Mouse (Mus musculus) olfactory bulb, adult 2 months (tissue): ENCODE data around the gene Fgfr2. TPM values are rescaled to one million over a fixed set of nuclear protein-coding genes. Genes with fewer than 3 reads are reported as not detected.

ENCODE experiments used
- H3K27ac ChIP-seq: fragments of 200-500 bp; 2 replicates; pipeline ENCODE4 v1.5.1; 2012; ENCODE audit warnings: low read depth, low read length; ENCODE audit not compliant: insufficient read depth
- H3K4me1 ChIP-seq: fragments of 200-500 bp; 2 replicates; pipeline ENCODE4 v1.6.1; 2012; ENCODE audit warnings: low read length; ENCODE audit not compliant: control insufficient read depth, insufficient read depth
- H3K4me3 ChIP-seq: fragments of 200-500 bp; 2 replicates; pipeline ENCODE4 v1.5.1; 2012; ENCODE audit warnings: mild to moderate bottlenecking, low read depth, low read length, moderate library complexity; ENCODE audit not compliant: insufficient read depth
- CTCF ChIP-seq: fragments of 200-500 bp; IDR thresholded peaks from 2 replicates; pipeline ENCODE4 v1.5.1; 2012; ENCODE audit warnings: low read depth, mild to moderate bottlenecking, low read length, moderate library complexity; ENCODE audit not compliant: insufficient read depth
- POLR2A ChIP-seq: fragments of 200-500 bp; IDR thresholded peaks from 2 replicates; pipeline ENCODE4 v1.6.1; 2012; ENCODE audit warnings: mild to moderate bottlenecking, low read depth, low read length, moderate library complexity; ENCODE audit not compliant: insufficient read depth
- WGBS: fragments of 180-500 bp; shearing (Covaris S2); methylation state at CpG from one replicate; pipeline ENCODE4 v1.1.7; 2018; 5-methylcytosine and 5-hydroxymethylcytosine counted together
- polyA plus RNA-seq: library from polyadenylated mRNA; stranded (reverse); fragments of >200 nt; gene quantifications from 2 replicates; pipeline ENCODE4 v1.2.4, GENCODE M21; 2012; ENCODE audit warnings: low replicate concordance; ENCODE audit not compliant: missing spikeins, insufficient read depth, insufficient read length

Fgfr2 gene
- polyA plus RNA-seq, 1 experiment: not detected

DNA sequence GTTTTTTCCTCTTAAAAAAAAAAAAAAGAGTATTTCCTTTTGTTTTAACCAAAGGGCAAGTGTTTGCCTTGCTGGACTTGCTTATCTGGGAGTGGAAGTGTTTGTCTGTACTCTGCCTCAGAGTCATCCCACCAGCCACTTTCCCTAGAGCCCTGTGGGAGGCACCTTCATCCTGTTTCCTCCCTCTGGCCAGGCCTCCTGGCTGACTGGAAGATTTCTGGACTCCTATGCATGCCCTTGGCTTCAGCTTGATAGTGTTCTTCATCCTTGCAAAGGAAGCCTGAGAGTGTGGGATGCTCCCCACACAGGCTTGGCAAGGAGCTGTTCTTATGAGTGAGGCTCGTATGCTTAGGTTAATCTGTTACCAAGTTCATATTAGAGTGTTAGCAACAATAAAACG lies 2468.6 kb downstream of the Fgfr2 start:
- TF ChIP-seq POLR2A (no peak), CTCF (no peak)
- H3K27ac ChIP-seq: no peak overlapping the region
- WGBS: 81% methylated on average over 2 of the region's 2 CpGs
- no peaks in the 10 kb centered on the region for H3K4me1 ChIP-seq
- H3K4me3 ChIP-seq: no peak overlapping the region

DNA sequence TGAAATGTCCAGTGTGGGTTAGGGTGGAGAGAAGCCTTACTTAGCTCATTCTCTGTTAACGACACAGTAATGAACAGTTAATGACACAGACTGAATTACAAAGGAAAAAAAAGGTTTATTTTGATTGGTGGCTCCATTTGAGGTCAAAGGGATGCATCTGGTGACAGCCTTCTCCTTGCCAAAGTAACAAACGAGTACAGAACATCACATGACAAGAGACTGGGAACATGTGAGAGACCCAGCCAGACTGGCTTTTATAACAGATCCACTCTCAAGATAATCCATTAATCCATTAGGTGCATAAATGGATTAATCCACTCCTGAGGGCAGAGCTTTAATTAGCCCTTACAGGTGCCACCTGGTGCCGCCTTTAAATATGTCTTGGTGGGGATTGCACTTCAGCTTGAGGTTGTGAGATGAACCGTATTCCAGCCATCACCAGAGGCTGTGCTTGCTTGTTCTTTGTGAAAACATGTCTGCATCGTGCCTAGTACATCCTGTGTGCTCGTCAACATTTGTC lies 2470.1 kb downstream of the Fgfr2 start:
- Histone ChIP-seq H3K27ac (no peak overlapping the region), H3K4me3 (no peak overlapping the region), H3K4me1 (no peaks in the 10 kb centered on the region)
- 72% methylated on average over 6 of the region's 6 CpGs for WGBS
- TF ChIP-seq POLR2A (no peak), CTCF (no peak)

DNA sequence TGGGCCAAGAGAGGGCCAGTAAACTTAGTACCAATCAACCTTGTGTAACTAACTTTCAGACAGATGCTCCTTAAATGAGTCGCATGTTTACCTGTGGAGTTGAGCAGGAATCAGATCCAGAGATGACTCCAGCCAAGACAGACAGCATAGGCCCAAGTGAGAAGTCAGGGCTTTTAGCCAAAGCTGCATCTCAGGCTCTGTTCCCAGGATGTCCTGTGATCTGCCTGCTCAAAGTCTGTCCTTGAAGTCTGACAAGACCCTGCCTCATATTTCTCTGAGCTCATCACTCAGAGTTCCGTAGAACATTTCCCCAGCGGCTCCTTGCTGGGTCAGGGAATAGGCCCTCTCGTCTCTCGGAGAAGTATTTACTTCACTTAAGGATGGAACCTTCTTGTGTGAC lies 2472.5 kb downstream of the Fgfr2 start:
- H3K27ac ChIP-seq: no peak overlapping the region
- TF ChIP-seq CTCF: no peak
- TF ChIP-seq POLR2A: no peak
- peaks cover 13% of the 10 kb centered on the region for H3K4me1 ChIP-seq
- H3K4me3 ChIP-seq: no peak overlapping the region
- WGBS: 98% methylated on average over 5 of the region's 5 CpGs

DNA sequence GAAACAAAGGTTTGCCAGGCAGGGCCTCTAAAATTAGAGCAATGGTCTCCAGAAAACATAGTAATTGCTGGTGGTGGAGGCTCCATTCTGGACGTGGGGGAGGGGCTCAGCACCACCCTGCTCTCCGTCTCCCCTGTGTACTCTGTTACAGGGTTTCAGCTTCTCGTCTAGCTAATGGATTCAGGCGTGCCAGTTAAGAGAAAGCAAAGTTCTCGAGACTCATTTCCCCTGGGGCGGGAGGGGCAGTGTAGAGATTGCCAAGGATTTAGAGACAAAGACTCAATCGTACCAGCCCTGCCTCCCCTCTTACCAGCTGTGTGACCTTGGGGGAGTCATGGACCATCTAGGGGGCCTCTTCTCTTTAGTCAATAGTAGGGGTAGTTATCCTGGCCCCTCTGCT lies 2473.9 kb downstream of the Fgfr2 start:
- H3K4me3 ChIP-seq: no peak overlapping the region
- no peak for TF ChIP-seq CTCF
- TF ChIP-seq POLR2A: no peak
- peaks cover 14% of the 10 kb centered on the region for H3K4me1 ChIP-seq
- 55% methylated on average over 7 of the region's 7 CpGs for WGBS
- no peak overlapping the region for H3K27ac ChIP-seq

DNA sequence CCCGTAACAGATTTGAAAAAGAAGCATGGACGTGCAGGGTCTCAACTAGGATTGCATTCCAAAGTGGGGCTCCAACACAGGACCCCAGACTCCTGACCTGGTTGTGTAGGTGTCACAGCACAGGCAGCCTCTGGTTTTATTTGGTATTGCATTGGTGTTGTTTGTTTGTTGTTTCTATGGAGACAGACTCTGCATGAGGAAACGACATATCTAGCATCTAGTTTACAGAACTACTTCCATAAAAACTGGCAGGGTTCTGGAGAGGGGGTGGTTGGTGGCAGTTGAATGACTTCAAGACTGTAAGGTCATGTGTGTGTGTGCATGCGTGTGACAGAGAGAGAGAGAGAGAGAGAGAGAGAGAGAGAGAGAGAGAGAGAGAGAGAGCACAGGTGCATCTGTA lies 2475.1 kb downstream of the Fgfr2 start:
- TF ChIP-seq POLR2A: no peak
- Histone ChIP-seq H3K4me3 (no peak overlapping the region), H3K4me1 (peaks cover 14% of the 10 kb centered on the region), H3K27ac (no peak overlapping the region)
- WGBS: 78% methylated on average over 4 of the region's 4 CpGs

DNA sequence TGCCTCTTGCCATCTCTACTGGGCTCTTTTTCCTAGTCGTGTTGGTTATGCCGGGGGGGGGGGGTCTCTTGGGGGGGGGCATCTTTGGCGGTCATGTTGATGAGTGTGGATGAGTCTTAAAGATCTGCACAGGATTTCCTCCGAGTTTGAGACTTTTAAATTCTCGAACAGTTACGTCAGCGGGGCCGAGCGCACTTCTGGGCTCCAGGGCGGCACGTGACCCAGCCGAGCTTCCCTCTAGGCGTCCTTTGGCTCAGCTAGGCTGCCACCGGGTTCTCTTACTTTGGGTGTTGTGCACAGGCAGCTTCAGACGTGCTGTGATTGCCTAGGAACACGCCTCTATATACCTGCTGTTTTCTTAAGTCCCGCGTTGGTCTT lies 2476.4 kb downstream of the Fgfr2 start:
- WGBS: 7% methylated on average over 18 of the region's 18 CpGs
- H3K27ac ChIP-seq: no peak overlapping the region
- peaks cover 14% of the 10 kb centered on the region for H3K4me1 ChIP-seq
- no peak for TF ChIP-seq POLR2A
- no peak for TF ChIP-seq CTCF
- H3K4me3 ChIP-seq: peak overlapping the region; percentile 44

DNA sequence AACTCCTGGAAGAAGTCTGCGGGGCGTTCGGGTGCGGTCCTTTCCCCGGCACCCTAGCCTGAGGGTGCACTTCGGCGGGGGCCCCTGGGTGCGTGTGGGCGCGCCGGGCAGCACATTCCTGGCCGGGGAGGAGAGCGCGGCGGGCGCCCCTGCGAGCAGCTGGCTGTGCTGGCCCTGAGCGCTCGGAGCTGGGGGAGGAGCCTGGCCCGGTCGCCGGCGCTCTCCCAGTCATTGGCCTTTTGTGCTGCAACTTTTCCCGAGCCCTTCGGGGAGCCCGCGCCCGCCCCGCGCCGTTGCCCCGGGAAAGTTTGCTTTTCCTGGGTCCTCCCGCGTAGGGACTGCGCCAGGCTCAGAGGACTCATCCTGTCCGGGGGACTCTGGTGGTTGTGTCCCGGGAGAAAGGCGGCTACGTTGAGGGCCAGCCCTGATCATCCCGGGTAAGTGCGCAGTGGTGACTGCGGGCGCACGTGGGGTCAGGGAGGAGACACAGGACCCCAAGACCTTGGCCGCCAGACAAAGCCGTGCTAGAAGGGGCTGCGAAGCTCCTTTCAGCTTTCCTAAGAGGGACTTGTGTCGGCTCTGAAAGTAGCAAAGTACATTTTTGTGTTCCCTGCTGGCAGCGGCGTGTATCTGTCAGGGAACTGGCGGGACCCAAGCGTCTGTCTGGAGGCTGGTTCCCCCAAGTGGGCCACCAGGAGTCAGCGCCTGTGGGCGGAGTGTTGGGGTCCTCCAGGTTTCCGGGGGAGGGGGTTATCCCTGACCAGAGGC lies 2477.0 kb downstream of the Fgfr2 start:
- no peak; the same call in 1 of the 2 replicates for TF ChIP-seq CTCF
- no peak for TF ChIP-seq POLR2A
- Histone ChIP-seq H3K4me3 (peak overlapping the region; percentile 44), H3K4me1 (peaks cover 14% of the 10 kb centered on the region), H3K27ac (no peak overlapping the region)
- WGBS: under 1% methylated on average over 55 of the region's 55 CpGs

DNA sequence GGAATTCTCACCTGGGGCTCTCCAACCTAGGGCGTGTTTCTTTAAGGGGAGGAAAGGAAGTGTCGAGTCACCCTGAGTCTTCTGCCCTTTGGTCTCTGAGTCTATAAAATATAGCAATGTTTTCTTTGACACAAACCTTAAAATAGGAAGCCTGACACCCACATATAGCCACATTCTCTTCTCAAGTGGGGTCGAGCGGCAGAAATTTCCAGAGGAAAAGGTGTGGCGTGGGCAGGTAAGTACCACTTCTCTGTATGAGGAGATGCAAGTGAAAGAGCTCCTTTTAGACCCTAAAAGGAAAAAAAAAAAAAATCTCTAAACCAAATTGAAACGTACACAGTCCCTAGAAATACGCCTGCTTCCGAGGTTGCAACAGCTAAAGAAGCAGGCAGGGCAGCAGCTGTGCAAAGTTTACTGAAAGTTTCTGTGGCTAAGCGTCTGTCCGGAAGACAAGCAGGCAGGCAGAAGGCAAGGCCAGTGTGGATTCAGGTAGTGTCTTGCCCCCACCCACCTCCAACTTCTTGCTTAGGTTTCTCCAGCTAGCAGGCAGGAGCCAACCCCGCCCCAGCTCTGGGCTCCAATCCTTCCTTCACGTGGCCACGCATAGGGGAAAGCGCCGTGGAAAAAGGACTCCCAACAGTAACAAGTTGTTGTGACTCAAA lies 2477.7 kb downstream of the Fgfr2 start:
- H3K4me3 ChIP-seq: peak overlapping the region; percentile 44
- TF ChIP-seq CTCF (no peak), POLR2A (no peak)
- WGBS: 23% methylated on average over 15 of the region's 15 CpGs
- H3K4me1 ChIP-seq: peaks cover 14% of the 10 kb centered on the region
- no peak overlapping the region for H3K27ac ChIP-seq

DNA sequence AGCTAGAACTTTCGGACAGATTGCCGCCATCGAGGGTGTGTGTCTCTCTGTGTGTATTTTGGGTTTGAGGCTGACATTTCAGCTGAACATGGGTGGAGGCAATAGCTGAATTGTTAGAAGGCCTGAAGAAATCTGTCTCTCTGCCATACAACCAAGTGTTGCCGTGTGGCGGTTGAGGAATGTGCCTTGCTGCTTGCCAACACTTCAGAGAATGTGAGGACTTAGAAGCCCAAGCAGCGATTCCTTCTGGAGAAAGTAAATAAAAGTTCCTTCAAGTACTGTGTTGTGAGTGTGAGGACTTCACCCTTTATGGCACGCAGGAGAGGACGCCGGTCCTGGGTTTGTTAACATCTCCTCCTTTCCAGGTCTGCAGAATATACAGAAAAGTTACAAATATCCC lies 2482.5 kb downstream of the Fgfr2 start:
- Histone ChIP-seq H3K4me1 (peaks cover 2% of the 10 kb centered on the region; the same call in 1 of the 2 replicates), H3K27ac (no peak overlapping the region), H3K4me3 (no peak overlapping the region)
- TF ChIP-seq POLR2A (no peak), CTCF (no peak)
- 76% methylated on average over 9 of the region's 9 CpGs for WGBS
